ENCODE assay signal across 19 mouse cellular contexts in genomic region chr6:28381983-28382382, GRCm38 (mm10). TPM values are rescaled to one million over a fixed set of nuclear protein-coding genes. Genes with fewer than 3 reads are reported as not detected.
A peak's percentile ranks its signal among the peaks of the same experiment; 100 is the strongest.
DNase-seq lines count a peak whose midpoint lies in the region; ATAC-seq and TF ChIP-seq lines count a peak whose summit lies in the region.
"Had no signal": no experiment of that assay in that cellular context is flagged by ENCODE, and none has a peak within 500 bp of the region (broad histone marks: within the 10 kb centered on the region; RNA-seq: fewer than 3 reads in every experiment).

No protein-coding gene starts in this region.

- H3K4me3 ChIP-seq in midbrain, embryonic 11.5 days (ENCODE audit: low read depth, low read length) = no peak overlapping the region
- H3K4me3 ChIP-seq in midbrain, embryonic 10.5 days = no peak overlapping the region
- no peak overlapping the region for H3K4me3 ChIP-seq in stomach, postnatal 0 days (ENCODE audit: low read depth, low read length)
- H3K4me3 ChIP-seq: liver, embryonic 13.5 days had no signal

- H3K4me1 ChIP-seq in midbrain, embryonic 11.5 days (ENCODE audit: control insufficient read depth, insufficient read depth, low read length) = no peaks in the 10 kb centered on the region
- H3K4me1 ChIP-seq in midbrain, embryonic 10.5 days = no peaks in the 10 kb centered on the region
- no peaks in the 10 kb centered on the region for H3K4me1 ChIP-seq in stomach, postnatal 0 days (replicated peaks; ENCODE audit: control insufficient read depth, insufficient read depth)
- H3K4me1 ChIP-seq: liver, embryonic 13.5 days had no signal

- no peak for ATAC-seq in CD4-positive, CD25-positive, alpha-beta regulatory T cell, adult 4 months
- no peak for ATAC-seq in midbrain, embryonic 11.5 days (ENCODE audit: low FRiP score)
- ATAC-seq in common myeloid progenitor, adult 5-6 weeks (replicated peaks; ENCODE audit: low read depth, poor library complexity, severe bottlenecking) = peak; percentile 93
- no peak for ATAC-seq in stomach, postnatal 0 days (ENCODE audit: low FRiP score, low TSS enrichment)
- no peak for ATAC-seq in erythroblast, adult 5-6 weeks (replicated peaks; ENCODE audit: low FRiP score, poor library complexity, severe bottlenecking)

- no peaks in the 10 kb centered on the region for H3K36me3 ChIP-seq in midbrain, embryonic 11.5 days (ENCODE audit: control insufficient read depth, insufficient read depth, low read length)
- no peaks in the 10 kb centered on the region for H3K36me3 ChIP-seq in midbrain, embryonic 10.5 days
- no peaks in the 10 kb centered on the region for H3K36me3 ChIP-seq in stomach, postnatal 0 days (ENCODE audit: control insufficient read depth, insufficient read depth, low read length)
- H3K36me3 ChIP-seq: liver, embryonic 13.5 days had no signal

- peak; percentile 6 for DNase-seq in CD4-positive, CD25-positive, alpha-beta regulatory T cell, adult 2 months (ENCODE audit: low read depth, low spot score)
- DNase-seq in midbrain, embryonic 11.5 days (ENCODE audit: low spot score, missing footprints) = peak; percentile 6
- DNase-seq in midbrain, embryonic 10.5 days (ENCODE audit: low spot score) = no peak
- DNase-seq in stomach, postnatal 0 days (ENCODE audit: low spot score) = no peak
- DNase-seq in embryo, embryonic 10.5 days (ENCODE audit: low spot score) = no peak
- DNase-seq: cerebellum, adult 8-10 months; heart, postnatal 10 days; liver, embryonic 13.5 days; thymus, postnatal 14 days had no signal

- TF ChIP-seq EP300 in stomach, postnatal 0 days (optimal IDR thresholded peaks at IDR 0.05) = no peak

- no peak overlapping the region for H3K9ac ChIP-seq in midbrain, embryonic 11.5 days (ENCODE audit: low read length)
- H3K9ac ChIP-seq in stomach, postnatal 0 days (ENCODE audit: low read length) = no peak overlapping the region
- H3K9ac ChIP-seq: liver, embryonic 13.5 days had no signal

- 73% methylated on average over 4 of the region's 4 CpGs for whole genome bisulfite sequencing in midbrain, embryonic 11.5 days
- 65% methylated on average over 4 of the region's 4 CpGs for WGBS in midbrain, embryonic 10.5 days
- WGBS in stomach, postnatal 0 days = 39% methylated on average over 4 of the region's 4 CpGs

- TF ChIP-seq CTCF in stomach, postnatal 0 days (IDR thresholded peaks at IDR 0.05; ENCODE audit: low read depth) = peak; percentile 39

- H3K27me3 ChIP-seq in midbrain, embryonic 11.5 days (ENCODE audit: control insufficient read depth, insufficient read depth, low read length) = no peaks in the 10 kb centered on the region
- no peaks in the 10 kb centered on the region for H3K27me3 ChIP-seq in midbrain, embryonic 10.5 days (ENCODE audit: low read depth, poor library complexity, severe bottlenecking)
- H3K27me3 ChIP-seq in stomach, postnatal 0 days (ENCODE audit: control insufficient read depth, insufficient read depth, low read length) = no peaks in the 10 kb centered on the region
- H3K27me3 ChIP-seq: liver, embryonic 13.5 days had no signal

- H3K27ac ChIP-seq in midbrain, embryonic 11.5 days (ENCODE audit: low read depth, low read length) = no peak overlapping the region
- H3K27ac ChIP-seq in midbrain, embryonic 10.5 days (replicated peaks) = no peak overlapping the region
- H3K27ac ChIP-seq in stomach, postnatal 0 days (replicated peaks) = no peak overlapping the region
- H3K27ac ChIP-seq: liver, embryonic 13.5 days had no signal

- H3K4me2 ChIP-seq in midbrain, embryonic 11.5 days = no peak overlapping the region
- H3K4me2 ChIP-seq in stomach, postnatal 0 days (replicated peaks; ENCODE audit: low read depth) = no peak overlapping the region
- H3K4me2 ChIP-seq: liver, embryonic 13.5 days had no signal

- no peaks in the 10 kb centered on the region for H3K9me3 ChIP-seq in midbrain, embryonic 11.5 days (ENCODE audit: control insufficient read depth, low read length)
- no peaks in the 10 kb centered on the region for H3K9me3 ChIP-seq in midbrain, embryonic 10.5 days (replicated peaks)
- H3K9me3 ChIP-seq in stomach, postnatal 0 days (ENCODE audit: control insufficient read depth, low read length) = no peaks in the 10 kb centered on the region
- H3K9me3 ChIP-seq: liver, embryonic 13.5 days had no signal

RNA-seq across cellular contexts. Expression of gene Zfp800, which starts 15.8 kb away (rescaled TPM):
- 10 to 100 TPM; 28.8 to 36.9 TPM for polyA plus RNA-seq in CD4-positive, CD25-positive, alpha-beta regulatory T cell, adult 4 months (2017; shearing (Covaris generic))
- polyA plus RNA-seq in midbrain, embryonic 11.5 days (2014; fragmentation: Nextera tagmentation; extraction: Ambion mirVana) = 33.0 and 33.5 TPM in 2 replicates
- polyA plus RNA-seq in midbrain, embryonic 10.5 days (2016; fragmentation: Nextera tagmentation; extraction: Ambion mirVana) = 25.6 and 27.8 TPM in 2 replicates
- total RNA-seq in common myeloid progenitor, adult 5-6 weeks (2017) = 69.4 and 73.9 TPM in 2 replicates
- polyA plus RNA-seq in stomach, postnatal 0 days (2015; fragmentation: Nextera tagmentation; extraction: Ambion mirVana) = 17.8 and 18.4 TPM in 2 replicates
- total RNA-seq in erythroblast, adult 5-6 weeks (2015; ENCODE audit: low replicate concordance) = 19.2 and 32.8 TPM in 2 replicates
- 31.1 and 42.8 TPM in 2 replicates for total RNA-seq in erythroblast, adult 5-6 weeks (2017; ENCODE audit: low replicate concordance)

RNA-seq across cellular contexts. Expression of gene Arf5, which starts 41.4 kb away (rescaled TPM):
- 10 to 100 TPM; 27.3 to 43.4 TPM for polyA plus RNA-seq in CD4-positive, CD25-positive, alpha-beta regulatory T cell, adult 4 months (2017; shearing (Covaris generic))
- polyA plus RNA-seq in midbrain, embryonic 11.5 days (2014; fragmentation: Nextera tagmentation; extraction: Ambion mirVana) = 307 and 332 TPM in 2 replicates
- 299 and 324 TPM in 2 replicates for polyA plus RNA-seq in midbrain, embryonic 10.5 days (2016; fragmentation: Nextera tagmentation; extraction: Ambion mirVana)
- total RNA-seq in common myeloid progenitor, adult 5-6 weeks (2017) = 31.9 and 39.4 TPM in 2 replicates
- 296 and 303 TPM in 2 replicates for polyA plus RNA-seq in stomach, postnatal 0 days (2015; fragmentation: Nextera tagmentation; extraction: Ambion mirVana)
- 175 and 190 TPM in 2 replicates for total RNA-seq in erythroblast, adult 5-6 weeks (2015; ENCODE audit: low replicate concordance)
- total RNA-seq in erythroblast, adult 5-6 weeks (2017; ENCODE audit: low replicate concordance) = 211 and 230 TPM in 2 replicates

RNA-seq across cellular contexts. Expression of gene Fscn3, which starts 45.6 kb away (rescaled TPM):
- polyA plus RNA-seq in CD4-positive, CD25-positive, alpha-beta regulatory T cell, adult 4 months (2017; shearing (Covaris generic)) = not detected
- polyA plus RNA-seq in midbrain, embryonic 11.5 days (2014; fragmentation: Nextera tagmentation; extraction: Ambion mirVana) = not detected in 2 replicates
- polyA plus RNA-seq in midbrain, embryonic 10.5 days (2016; fragmentation: Nextera tagmentation; extraction: Ambion mirVana) = 0.06 TPM in 1 of 2 replicates, not detected in the other
- not detected in 2 replicates for total RNA-seq in common myeloid progenitor, adult 5-6 weeks (2017)
- polyA plus RNA-seq in stomach, postnatal 0 days (2015; fragmentation: Nextera tagmentation; extraction: Ambion mirVana) = not detected in 2 replicates
- 0.77 TPM in 1 of 2 replicates, not detected in the other for total RNA-seq in erythroblast, adult 5-6 weeks (2015; ENCODE audit: low replicate concordance)
- total RNA-seq in erythroblast, adult 5-6 weeks (2017; ENCODE audit: low replicate concordance) = 0.09 TPM in 1 of 2 replicates, not detected in the other
- total RNA-seq: gastrocnemius, adult 8-10 months; heart, adult 8-10 months; heart, postnatal 10 days; left cerebral cortex, postnatal 14 days had no signal
- polyA plus RNA-seq: embryonic facial prominence, embryonic 11.5 days; forebrain, embryonic 11.5 days; kidney, embryonic 14.5 days; stomach, embryonic 14.5 days had no signal

RNA-seq across cellular contexts. Expression of gene Gcc1, which starts 46.2 kb away (rescaled TPM):
- 10 to 100 TPM in 1 of 2 experiments, 1 to 10 TPM in 1; 7.9 to 15.8 TPM for polyA plus RNA-seq in CD4-positive, CD25-positive, alpha-beta regulatory T cell, adult 4 months (2017; shearing (Covaris generic))
- polyA plus RNA-seq in midbrain, embryonic 11.5 days (2014; fragmentation: Nextera tagmentation; extraction: Ambion mirVana) = 8.2 and 8.9 TPM in 2 replicates
- 11.3 and 11.4 TPM in 2 replicates for polyA plus RNA-seq in midbrain, embryonic 10.5 days (2016; fragmentation: Nextera tagmentation; extraction: Ambion mirVana)
- total RNA-seq in common myeloid progenitor, adult 5-6 weeks (2017) = 12.3 and 18.8 TPM in 2 replicates
- 5.6 and 6.3 TPM in 2 replicates for polyA plus RNA-seq in stomach, postnatal 0 days (2015; fragmentation: Nextera tagmentation; extraction: Ambion mirVana)
- 8.4 and 8.5 TPM in 2 replicates for total RNA-seq in erythroblast, adult 5-6 weeks (2015; ENCODE audit: low replicate concordance)
- 19.5 and 22.2 TPM in 2 replicates for total RNA-seq in erythroblast, adult 5-6 weeks (2017; ENCODE audit: low replicate concordance)

Comparison
In these comparisons a context has a peak if more than half of its experiments do, and no peak if none do; other contexts are left out.
1. DNase-seq: peak in CD4-positive, CD25-positive, alpha-beta regulatory T cell, adult 2 months (single experiment) and midbrain, embryonic 11.5 days (single experiment); none in midbrain, embryonic 10.5 days (single experiment), stomach, postnatal 0 days (single experiment) and embryo, embryonic 10.5 days (single experiment).